Mouse (Mus musculus) retina, embryonic 14.5 days (tissue): ENCODE results near the gene Mafg.
A peak's percentile ranks its signal among the peaks of the same experiment; 100 is the strongest.

Source experiments
- DNase-seq: peaks from one replicate; pipeline ENCODE4 v3.0.0-alpha.2; 2015; ENCODE audit warnings: low spot score

The Mafg gene

GRCm38 (mm10) chr11:120623961-120624679 lies 9.3 kb downstream of the Mafg start:
- peak; percentile 65 for DNase-seq

- no peak for DNase-seq
Observed at GRCm38 (mm10) chr11:120622805-120623204, 10.6 kb downstream of the Mafg start.

- no peak for DNase-seq
Observed at GRCm38 (mm10) chr11:120620195-120620594, 13.2 kb downstream of the Mafg start.

GRCm38 (mm10) chr11:120618619-120619535 lies 14.5 kb downstream of the Mafg start:
- no peak for DNase-seq

GRCm38 (mm10) chr11:120617519-120618112 lies 15.8 kb downstream of the Mafg start, which contains the start of gene Pcyt2:
Pcyt2 (minus strand) TSS chr11:120617936.
- peak; percentile 90 for DNase-seq

- no peak for DNase-seq
Observed at GRCm38 (mm10) chr11:120616617-120617294, 16.6 kb downstream of the Mafg start.

- DNase-seq: no peak
Observed at GRCm38 (mm10) chr11:120615606-120616203, 17.7 kb downstream of the Mafg start.

- DNase-seq: no peak
Observed at GRCm38 (mm10) chr11:120615167-120615566, 18.2 kb downstream of the Mafg start.

- DNase-seq: no peak
Observed at GRCm38 (mm10) chr11:120613976-120614375, 19.4 kb downstream of the Mafg start.

- DNase-seq: no peak
Observed at GRCm38 (mm10) chr11:120613481-120613972, 19.9 kb downstream of the Mafg start.

GRCm38 (mm10) chr11:120612763-120613162 lies 20.6 kb downstream of the Mafg start:
- peak; percentile 83 for DNase-seq

- DNase-seq: no peak
Observed at GRCm38 (mm10) chr11:120610477-120611046, 22.8 kb downstream of the Mafg start.

- DNase-seq: no peak
Observed at GRCm38 (mm10) chr11:120609250-120609649, 24.1 kb downstream of the Mafg start.

- no peak for DNase-seq
Observed at GRCm38 (mm10) chr11:120608241-120609034, 25.0 kb downstream of the Mafg start, which contains the start of gene Npb. Npb (plus strand) TSS chr11:120608477.

- DNase-seq: no peak
Observed at GRCm38 (mm10) chr11:120606764-120607163, 26.6 kb downstream of the Mafg start.

GRCm38 (mm10) chr11:120605667-120606066 lies 27.7 kb downstream of the Mafg start:
- DNase-seq: no peak

GRCm38 (mm10) chr11:120603545-120603944 lies 29.9 kb downstream of the Mafg start:
- DNase-seq: no peak

GRCm38 (mm10) chr11:120600716-120601115 lies 32.7 kb downstream of the Mafg start:
- DNase-seq: no peak

GRCm38 (mm10) chr11:120598990-120599549 lies 34.3 kb downstream of the Mafg start:
- DNase-seq: no peak
